Mouse (Mus musculus) lung, adult 2 months (tissue): ENCODE results near the gene Stx4a.
"Not testable (repeated sequence)": the region's sequence is repeated elsewhere in the genome, so short reads cannot be mapped to it uniquely, and the experiment has no call there.

Experiments
- CTCF ChIP-seq: fragments of 200-500 bp; IDR thresholded peaks from 2 replicates; pipeline ENCODE4 v1.5.1; 2011; ENCODE audit warnings: mild to moderate bottlenecking, low read length, control low read depth; ENCODE audit not compliant: insufficient read depth
- POLR2A ChIP-seq: fragments of 200-500 bp; IDR thresholded peaks from 2 replicates; pipeline ENCODE4 v1.6.1; 2011; ENCODE audit warnings: low read depth, mild to moderate bottlenecking, control low read depth, low read length, borderline replicate concordance; ENCODE audit errors: extremely low read depth

DNA sequence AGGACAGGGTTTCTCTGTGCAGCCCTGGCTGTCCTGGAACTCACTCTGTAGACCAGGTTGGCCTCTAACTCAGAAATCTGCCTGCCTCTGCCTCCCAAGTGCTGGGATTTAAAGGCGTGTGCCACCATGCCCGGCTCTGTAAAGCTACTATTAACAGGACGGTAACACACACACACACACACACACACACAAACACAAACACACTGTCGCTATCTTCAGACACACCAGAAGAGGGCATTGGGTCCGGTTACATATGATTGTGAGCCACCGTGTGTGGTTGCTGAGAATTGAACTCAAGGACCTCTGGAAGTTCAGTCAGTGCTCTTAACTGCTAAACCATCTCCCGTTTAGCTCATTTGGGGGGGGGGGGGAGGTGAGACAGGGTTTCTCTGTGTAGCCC lies 71.8 kb downstream of the Stx4a start:
- TF ChIP-seq CTCF, POLR2A: not testable (repeated sequence)
